ENCODE assay signal across 8 mouse cellular contexts in genomic region chr5:124536776-124537175, GRCm38 (mm10). TPM values are rescaled to one million over a fixed set of nuclear protein-coding genes. Genes with fewer than 3 reads are reported as not detected.
DNase-seq lines count a peak whose midpoint lies in the region; ATAC-seq and TF ChIP-seq lines count a peak whose summit lies in the region.

No protein-coding gene starts in this region.

- peak overlapping the region; percentile 7; the same call in 1 of the 2 replicates for H3K9ac ChIP-seq in hindbrain, postnatal 0 days (replicated peaks; ENCODE audit: low read length)
- H3K9ac ChIP-seq in liver, embryonic 11.5 days (ENCODE audit: low read depth, low read length), result peak overlapping the region; percentile 38
- peak overlapping the region; percentile 39; the same call in 1 of the 2 replicates for H3K9ac ChIP-seq in midbrain, postnatal 0 days (replicated peaks; ENCODE audit: low read length, poor library complexity, severe bottlenecking)

- peak overlapping the region; percentile 43 for H3K4me2 ChIP-seq in hindbrain, postnatal 0 days (ENCODE audit: low read depth, low read length)
- H3K4me2 ChIP-seq in liver, embryonic 11.5 days, result peak overlapping the region; percentile 60
- peak overlapping the region; percentile 33 for H3K4me2 ChIP-seq in midbrain, postnatal 0 days (ENCODE audit: low read depth, low read length, poor library complexity, severe bottlenecking)

- no peaks in the 10 kb centered on the region for H3K27me3 ChIP-seq in cerebellum, adult 2 months (ENCODE audit: control insufficient read depth, insufficient read depth, low read length)
- H3K27me3 ChIP-seq in hindbrain, postnatal 0 days (ENCODE audit: insufficient read depth, low read length), result no peaks in the 10 kb centered on the region
- peaks cover 3% of the 10 kb centered on the region for H3K27me3 ChIP-seq in liver, embryonic 11.5 days (replicated peaks; ENCODE audit: control insufficient read depth, insufficient read depth, low read length)
- no peaks in the 10 kb centered on the region for H3K27me3 ChIP-seq in midbrain, postnatal 0 days (ENCODE audit: insufficient read depth, low read length)

- no peak for TF ChIP-seq POLR2A in cerebellum, adult 2 months (IDR thresholded peaks at IDR 0.05; ENCODE audit: borderline replicate concordance, insufficient read depth, low read length)

- H3K4me3 ChIP-seq in cerebellum, adult 2 months (replicated peaks; ENCODE audit: insufficient read depth, low read depth, low read length), result no peak overlapping the region
- H3K4me3 ChIP-seq in hindbrain, postnatal 0 days (ENCODE audit: low read length), result 0 out of 2 replicates have a peak overlapping the region, but pooled peaks have one; percentile 7
- H3K4me3 ChIP-seq in liver, embryonic 11.5 days (ENCODE audit: low read depth, low read length), result peak overlapping the region; percentile 26; the same call in 1 of the 2 replicates
- no peak overlapping the region for H3K4me3 ChIP-seq in midbrain, postnatal 0 days (ENCODE audit: low read depth, low read length)

- no peak for TF ChIP-seq CTCF in cerebellum, adult 2 months (IDR thresholded peaks at IDR 0.05; ENCODE audit: borderline replicate concordance, insufficient read depth, low read depth, low read length)
- TF ChIP-seq CTCF in hindbrain, postnatal 0 days (IDR thresholded peaks at IDR 0.05; ENCODE audit: low read depth), result peak; percentile 13; the same call in 1 of the 2 replicates
- TF ChIP-seq CTCF in midbrain, postnatal 0 days (IDR thresholded peaks at IDR 0.05), result no peak

- no peaks in the 10 kb centered on the region for H3K36me3 ChIP-seq in hindbrain, postnatal 0 days (ENCODE audit: insufficient read depth, low read length)
- no peaks in the 10 kb centered on the region for H3K36me3 ChIP-seq in liver, embryonic 11.5 days (ENCODE audit: control insufficient read depth, insufficient read depth, low read length)
- H3K36me3 ChIP-seq in midbrain, postnatal 0 days (ENCODE audit: insufficient read depth, low read length), result no peaks in the 10 kb centered on the region

- no peak for ATAC-seq in hindbrain, postnatal 0 days
- ATAC-seq in liver, embryonic 11.5 days (replicated peaks; ENCODE audit: low FRiP score), result no peak
- no peak for ATAC-seq in midbrain, postnatal 0 days (ENCODE audit: low FRiP score)
- no peak for ATAC-seq in megakaryocyte-erythroid progenitor cell, adult 5-6 weeks (replicated peaks; ENCODE audit: low FRiP score, low TSS enrichment, poor library complexity, severe bottlenecking)

- no peaks in the 10 kb centered on the region for H3K9me3 ChIP-seq in hindbrain, postnatal 0 days (ENCODE audit: low read length)
- no peaks in the 10 kb centered on the region for H3K9me3 ChIP-seq in liver, embryonic 11.5 days (ENCODE audit: control insufficient read depth, low read length)
- H3K9me3 ChIP-seq in midbrain, postnatal 0 days (ENCODE audit: low read length), result no peaks in the 10 kb centered on the region

- H3K27ac ChIP-seq in cerebellum, adult 2 months (ENCODE audit: insufficient read depth, low read length), result no peak overlapping the region
- H3K27ac ChIP-seq in hindbrain, postnatal 0 days, result no peak overlapping the region
- no peak overlapping the region for H3K27ac ChIP-seq in liver, embryonic 11.5 days (ENCODE audit: low read depth, low read length)
- no peak overlapping the region for H3K27ac ChIP-seq in midbrain, postnatal 0 days (ENCODE audit: low read depth, low read length)

- peak; percentile 46 for DNase-seq in cerebellum, adult 2 months
- DNase-seq in cerebellum, adult 9-10 months, result no peak
- DNase-seq in adrenal gland, postnatal 25 days, result peak; percentile 57
- DNase-seq in gastrocnemius, postnatal 25 days, result peak; percentile 53
- DNase-seq in hindbrain, postnatal 0 days (ENCODE audit: low spot score), result peak; percentile 12
- DNase-seq in liver, embryonic 11.5 days (ENCODE audit: low spot score), result peak; percentile 47
- DNase-seq in midbrain, postnatal 0 days (ENCODE audit: low spot score), result no peak

- H3K4me1 ChIP-seq in cerebellum, adult 2 months (ENCODE audit: control insufficient read depth, insufficient read depth, low read length), result no peaks in the 10 kb centered on the region
- peaks cover under 1% of the 10 kb centered on the region; the same call in 1 of the 2 replicates for H3K4me1 ChIP-seq in hindbrain, postnatal 0 days (ENCODE audit: insufficient read depth, low read length)
- H3K4me1 ChIP-seq in liver, embryonic 11.5 days (replicated peaks; ENCODE audit: control insufficient read depth, insufficient read depth, low read length), result peaks cover 18% of the 10 kb centered on the region
- H3K4me1 ChIP-seq in midbrain, postnatal 0 days (ENCODE audit: insufficient read depth, low read length), result no peaks in the 10 kb centered on the region

- 5% methylated on average over 17 of the region's 17 CpGs for WGBS in cerebellum, adult 2 months
- 9% methylated on average over 17 of the region's 17 CpGs for WGBS in hindbrain, postnatal 0 days
- WGBS in liver, embryonic 11.5 days, result 5% methylated on average over 17 of the region's 17 CpGs
- 3% methylated on average over 16 of the region's 17 CpGs for WGBS in midbrain, postnatal 0 days

RNA-seq across cellular contexts. Expression of gene Tmed2, which starts 3.7 kb away (rescaled TPM):
- 120 and 124 TPM in 2 replicates for polyA plus RNA-seq in cerebellum, adult 2 months (2012; rRNA removed)
- 186 and 197 TPM in 2 replicates for total RNA-seq in adrenal gland, postnatal 25 days (2021)
- 100 to 1,000 TPM; 145 to 151 TPM for total RNA-seq in gastrocnemius, postnatal 25 days (2021)
- 206 and 219 TPM in 2 replicates for total RNA-seq in hindbrain, postnatal 0 days (2014; rRNA removed)
- polyA plus RNA-seq in hindbrain, postnatal 0 days (2015; fragmentation: Nextera tagmentation; extraction: Ambion mirVana), result 329 and 332 TPM in 2 replicates
- polyA plus RNA-seq in liver, embryonic 11.5 days (2014; fragmentation: Nextera tagmentation; extraction: Ambion mirVana), result 521 and 566 TPM in 2 replicates
- total RNA-seq in midbrain, postnatal 0 days (2014; rRNA removed), result 228 and 273 TPM in 2 replicates
- 313 and 326 TPM in 2 replicates for polyA plus RNA-seq in midbrain, postnatal 0 days (2015; fragmentation: Nextera tagmentation; extraction: Ambion mirVana)
- total RNA-seq in megakaryocyte-erythroid progenitor cell, adult 5-6 weeks (2014; fragmentation: Nextera tagmentation), result 300 and 349 TPM in 2 replicates
- total RNA-seq in megakaryocyte-erythroid progenitor cell, adult 5-6 weeks (2017), result 809 and 870 TPM in 2 replicates

RNA-seq across cellular contexts. Expression of gene Rilpl1, which starts 5.6 kb away (rescaled TPM):
- polyA plus RNA-seq in cerebellum, adult 2 months (2012; rRNA removed), result 20.2 and 22.7 TPM in 2 replicates
- 15.1 and 17.7 TPM in 2 replicates for total RNA-seq in adrenal gland, postnatal 25 days (2021)
- total RNA-seq in gastrocnemius, postnatal 25 days (2021), result 100 to 1,000 TPM; 121 to 144 TPM
- total RNA-seq in hindbrain, postnatal 0 days (2014; rRNA removed), result 10.4 and 12.4 TPM in 2 replicates
- polyA plus RNA-seq in hindbrain, postnatal 0 days (2015; fragmentation: Nextera tagmentation; extraction: Ambion mirVana), result 13.3 and 13.5 TPM in 2 replicates
- 9.8 and 10.6 TPM in 2 replicates for polyA plus RNA-seq in liver, embryonic 11.5 days (2014; fragmentation: Nextera tagmentation; extraction: Ambion mirVana)
- total RNA-seq in midbrain, postnatal 0 days (2014; rRNA removed), result 14.8 and 14.9 TPM in 2 replicates
- 11.2 and 11.9 TPM in 2 replicates for polyA plus RNA-seq in midbrain, postnatal 0 days (2015; fragmentation: Nextera tagmentation; extraction: Ambion mirVana)
- 2.4 TPM in 1 of 2 replicates, not detected in the other for total RNA-seq in megakaryocyte-erythroid progenitor cell, adult 5-6 weeks (2014; fragmentation: Nextera tagmentation)
- total RNA-seq in megakaryocyte-erythroid progenitor cell, adult 5-6 weeks (2017), result 2.2 and 6.6 TPM in 2 replicates

RNA-seq across cellular contexts. Expression of gene Ddx55, which starts 15.9 kb away (rescaled TPM):
- polyA plus RNA-seq in cerebellum, adult 2 months (2012; rRNA removed), result 37.9 and 41.6 TPM in 2 replicates
- 14.8 and 15.5 TPM in 2 replicates for total RNA-seq in adrenal gland, postnatal 25 days (2021)
- total RNA-seq in gastrocnemius, postnatal 25 days (2021), result 1 to 10 TPM; 4.3 to 4.8 TPM
- total RNA-seq in hindbrain, postnatal 0 days (2014; rRNA removed), result 14.7 and 15.5 TPM in 2 replicates
- 22.1 and 22.9 TPM in 2 replicates for polyA plus RNA-seq in hindbrain, postnatal 0 days (2015; fragmentation: Nextera tagmentation; extraction: Ambion mirVana)
- 18.9 and 19.6 TPM in 2 replicates for polyA plus RNA-seq in liver, embryonic 11.5 days (2014; fragmentation: Nextera tagmentation; extraction: Ambion mirVana)
- 14.9 and 20.5 TPM in 2 replicates for total RNA-seq in midbrain, postnatal 0 days (2014; rRNA removed)
- 21.9 and 26.9 TPM in 2 replicates for polyA plus RNA-seq in midbrain, postnatal 0 days (2015; fragmentation: Nextera tagmentation; extraction: Ambion mirVana)
- 27.4 and 28.9 TPM in 2 replicates for total RNA-seq in megakaryocyte-erythroid progenitor cell, adult 5-6 weeks (2014; fragmentation: Nextera tagmentation)
- total RNA-seq in megakaryocyte-erythroid progenitor cell, adult 5-6 weeks (2017), result 24.3 and 27.6 TPM in 2 replicates

RNA-seq across cellular contexts. Expression of gene Eif2b1, which starts 42.2 kb away (rescaled TPM):
- 36.7 and 38.4 TPM in 2 replicates for polyA plus RNA-seq in cerebellum, adult 2 months (2012; rRNA removed)
- 42.1 and 48.3 TPM in 2 replicates for total RNA-seq in adrenal gland, postnatal 25 days (2021)
- total RNA-seq in gastrocnemius, postnatal 25 days (2021), result 10 to 100 TPM; 35.2 to 39.1 TPM
- 29.0 and 31.7 TPM in 2 replicates for total RNA-seq in hindbrain, postnatal 0 days (2014; rRNA removed)
- polyA plus RNA-seq in hindbrain, postnatal 0 days (2015; fragmentation: Nextera tagmentation; extraction: Ambion mirVana), result 56.8 and 57.5 TPM in 2 replicates
- 119 and 123 TPM in 2 replicates for polyA plus RNA-seq in liver, embryonic 11.5 days (2014; fragmentation: Nextera tagmentation; extraction: Ambion mirVana)
- total RNA-seq in midbrain, postnatal 0 days (2014; rRNA removed), result 38.4 and 40.2 TPM in 2 replicates
- 55.2 and 61.9 TPM in 2 replicates for polyA plus RNA-seq in midbrain, postnatal 0 days (2015; fragmentation: Nextera tagmentation; extraction: Ambion mirVana)
- 62.9 and 86.1 TPM in 2 replicates for total RNA-seq in megakaryocyte-erythroid progenitor cell, adult 5-6 weeks (2014; fragmentation: Nextera tagmentation)
- total RNA-seq in megakaryocyte-erythroid progenitor cell, adult 5-6 weeks (2017), result 56.2 and 57.5 TPM in 2 replicates

RNA-seq across cellular contexts. Expression of gene Gtf2h3, which starts 42.2 kb away (rescaled TPM):
- 46.0 and 46.1 TPM in 2 replicates for polyA plus RNA-seq in cerebellum, adult 2 months (2012; rRNA removed)
- 34.5 and 46.1 TPM in 2 replicates for total RNA-seq in adrenal gland, postnatal 25 days (2021)
- total RNA-seq in gastrocnemius, postnatal 25 days (2021), result 10 to 100 TPM; 14.6 to 16.2 TPM
- total RNA-seq in hindbrain, postnatal 0 days (2014; rRNA removed), result 26.7 and 33.4 TPM in 2 replicates
- 27.5 and 32.1 TPM in 2 replicates for polyA plus RNA-seq in hindbrain, postnatal 0 days (2015; fragmentation: Nextera tagmentation; extraction: Ambion mirVana)
- 69.7 and 69.9 TPM in 2 replicates for polyA plus RNA-seq in liver, embryonic 11.5 days (2014; fragmentation: Nextera tagmentation; extraction: Ambion mirVana)
- 26.9 and 30.4 TPM in 2 replicates for total RNA-seq in midbrain, postnatal 0 days (2014; rRNA removed)
- polyA plus RNA-seq in midbrain, postnatal 0 days (2015; fragmentation: Nextera tagmentation; extraction: Ambion mirVana), result 24.6 and 27.1 TPM in 2 replicates
- total RNA-seq in megakaryocyte-erythroid progenitor cell, adult 5-6 weeks (2014; fragmentation: Nextera tagmentation), result 43.2 and 61.5 TPM in 2 replicates
- 71.7 and 80.0 TPM in 2 replicates for total RNA-seq in megakaryocyte-erythroid progenitor cell, adult 5-6 weeks (2017)

Comparison
In these comparisons a context has a peak if more than half of its experiments do, and no peak if none do; other contexts are left out.
1. DNase-seq: peak in cerebellum, adult 2 months (2 of 2), adrenal gland, postnatal 25 days (single experiment), gastrocnemius, postnatal 25 days (single experiment), hindbrain, postnatal 0 days (single experiment) and liver, embryonic 11.5 days (single experiment); none in cerebellum, adult 9-10 months (single experiment) and midbrain, postnatal 0 days (single experiment).
2. H3K4me3 ChIP-seq: peak in hindbrain, postnatal 0 days (single experiment) and liver, embryonic 11.5 days (single experiment); none in cerebellum, adult 2 months (single experiment) and midbrain, postnatal 0 days (single experiment).
3. Peak in every context shown above with its lines, with median percentiles within 50 percentile points of each other: H3K4me2 ChIP-seq and H3K9ac ChIP-seq.